Mouse (Mus musculus): Measurements from ENCODE around the gene Cfap65. TPM values are rescaled to one million over a fixed set of nuclear protein-coding genes. Genes with fewer than 3 reads are reported as not detected.
A peak's percentile ranks its signal among the peaks of the same experiment; 100 is the strongest.

Cfap65 gene
- polyA plus RNA-seq, 1 experiment: not detected

GRCm38 (mm10) chr1:74884196-74885141 lies 50.9 kb downstream of the Cfap65 start:
- Histone ChIP-seq H3K27ac (ENCODE audit: insufficient read depth, low read depth, low read length) (no peak overlapping the region), H3K4me3 (ENCODE audit: insufficient read depth, low read length) (no peak overlapping the region), H3K4me1 (ENCODE audit: control insufficient read depth, insufficient read depth, low read length) (no peaks in the 10 kb centered on the region)
- no peak for TF ChIP-seq POLR2A (IDR thresholded peaks at IDR 0.05; ENCODE audit: borderline replicate concordance, low read depth, low read length)
- TF ChIP-seq CTCF (IDR thresholded peaks at IDR 0.05; ENCODE audit: low read depth, low read length): no peak

GRCm38 (mm10) chr1:74883441-74883840 lies 52.0 kb downstream of the Cfap65 start:
- H3K4me1 ChIP-seq (ENCODE audit: control insufficient read depth, insufficient read depth, low read length): no peaks in the 10 kb centered on the region
- H3K27ac ChIP-seq (ENCODE audit: insufficient read depth, low read depth, low read length): no peak overlapping the region
- TF ChIP-seq CTCF (IDR thresholded peaks at IDR 0.05; ENCODE audit: low read depth, low read length): no peak
- TF ChIP-seq POLR2A (IDR thresholded peaks at IDR 0.05; ENCODE audit: borderline replicate concordance, low read depth, low read length): no peak
- no peak overlapping the region for H3K4me3 ChIP-seq (ENCODE audit: insufficient read depth, low read length)

- H3K27ac ChIP-seq (ENCODE audit: insufficient read depth, low read depth, low read length): no peak overlapping the region
These were observed 52.6 kb downstream of the Cfap65 start for GRCm38 (mm10) chr1:74882828-74883227.

GRCm38 (mm10) chr1:74882055-74882734 lies 53.2 kb downstream of the Cfap65 start:
- peak overlapping the region; percentile 2; the same call in 1 of the 2 replicates for H3K4me3 ChIP-seq (ENCODE audit: insufficient read depth, low read length)
- H3K27ac ChIP-seq (ENCODE audit: insufficient read depth, low read depth, low read length): no peak overlapping the region
- TF ChIP-seq CTCF (IDR thresholded peaks at IDR 0.05; ENCODE audit: low read depth, low read length): no peak
- no peak for TF ChIP-seq POLR2A (IDR thresholded peaks at IDR 0.05; ENCODE audit: borderline replicate concordance, low read depth, low read length)
- no peaks in the 10 kb centered on the region for H3K4me1 ChIP-seq (ENCODE audit: control insufficient read depth, insufficient read depth, low read length)

More at GRCm38 (mm10) chr1:74882828-74883227, 52.6 kb downstream of the Cfap65 start:
- 0 out of 2 replicates have a peak overlapping the region, but pooled peaks have one; percentile 2 for H3K4me3 ChIP-seq (ENCODE audit: insufficient read depth, low read length)
- no peaks in the 10 kb centered on the region for H3K4me1 ChIP-seq (ENCODE audit: control insufficient read depth, insufficient read depth, low read length)
- TF ChIP-seq POLR2A (IDR thresholded peaks at IDR 0.05; ENCODE audit: borderline replicate concordance, low read depth, low read length): no peak
- no peak for TF ChIP-seq CTCF (IDR thresholded peaks at IDR 0.05; ENCODE audit: low read depth, low read length)

- TF ChIP-seq CTCF (IDR thresholded peaks at IDR 0.05; ENCODE audit: low read depth, low read length) (peak; percentile 85), POLR2A (IDR thresholded peaks at IDR 0.05; ENCODE audit: borderline replicate concordance, low read depth, low read length) (no peak)
- Histone ChIP-seq H3K4me3 (ENCODE audit: insufficient read depth, low read length) (no peak overlapping the region), H3K4me1 (ENCODE audit: control insufficient read depth, insufficient read depth, low read length) (no peaks in the 10 kb centered on the region), H3K27ac (ENCODE audit: insufficient read depth, low read depth, low read length) (no peak overlapping the region)
These were observed 54.5 kb downstream of the Cfap65 start for GRCm38 (mm10) chr1:74880785-74881360.

GRCm38 (mm10) chr1:74877199-74877598 lies 58.2 kb downstream of the Cfap65 start:
- Histone ChIP-seq H3K4me3 (ENCODE audit: insufficient read depth, low read length) (no peak overlapping the region), H3K4me1 (ENCODE audit: control insufficient read depth, insufficient read depth, low read length) (no peaks in the 10 kb centered on the region), H3K27ac (ENCODE audit: insufficient read depth, low read depth, low read length) (no peak overlapping the region)
- TF ChIP-seq POLR2A (IDR thresholded peaks at IDR 0.05; ENCODE audit: borderline replicate concordance, low read depth, low read length) (no peak), CTCF (IDR thresholded peaks at IDR 0.05; ENCODE audit: low read depth, low read length) (no peak)

- no peak overlapping the region for H3K4me3 ChIP-seq (ENCODE audit: insufficient read depth, low read length)
- no peak overlapping the region for H3K27ac ChIP-seq (ENCODE audit: insufficient read depth, low read depth, low read length)
- no peak for TF ChIP-seq CTCF (IDR thresholded peaks at IDR 0.05; ENCODE audit: low read depth, low read length)
- no peak for TF ChIP-seq POLR2A (IDR thresholded peaks at IDR 0.05; ENCODE audit: borderline replicate concordance, low read depth, low read length)
- H3K4me1 ChIP-seq (ENCODE audit: control insufficient read depth, insufficient read depth, low read length): no peaks in the 10 kb centered on the region
These were observed 63.2 kb downstream of the Cfap65 start for GRCm38 (mm10) chr1:74872218-74872617.

- H3K4me3 ChIP-seq (ENCODE audit: insufficient read depth, low read length): no peak overlapping the region
- H3K27ac ChIP-seq (ENCODE audit: insufficient read depth, low read depth, low read length): no peak overlapping the region
- H3K4me1 ChIP-seq (ENCODE audit: control insufficient read depth, insufficient read depth, low read length): 0 out of 2 replicates have a peak, but pooled peaks cover 2% of the 10 kb centered on the region
- TF ChIP-seq POLR2A (IDR thresholded peaks at IDR 0.05; ENCODE audit: borderline replicate concordance, low read depth, low read length) (no peak), CTCF (IDR thresholded peaks at IDR 0.05; ENCODE audit: low read depth, low read length) (no peak)
These were observed 73.6 kb downstream of the Cfap65 start for GRCm38 (mm10) chr1:74861783-74862182.

- H3K27ac ChIP-seq (ENCODE audit: insufficient read depth, low read depth, low read length): no peak overlapping the region
- TF ChIP-seq CTCF (IDR thresholded peaks at IDR 0.05; ENCODE audit: low read depth, low read length) (no peak), POLR2A (IDR thresholded peaks at IDR 0.05; ENCODE audit: borderline replicate concordance, low read depth, low read length) (no peak)
- no peak overlapping the region for H3K4me3 ChIP-seq (ENCODE audit: insufficient read depth, low read length)
- 0 out of 2 replicates have a peak, but pooled peaks cover 2% of the 10 kb centered on the region for H3K4me1 ChIP-seq (ENCODE audit: control insufficient read depth, insufficient read depth, low read length)
These were observed 76.0 kb downstream of the Cfap65 start for GRCm38 (mm10) chr1:74859223-74859984.

Measured in bone marrow macrophage, adult 2 months (primary cell).